Mouse (Mus musculus) liver, embryonic 14.5 days (tissue): ENCODE measurements around the gene Myh9. TPM values are rescaled to one million over a fixed set of nuclear protein-coding genes. Genes with fewer than 3 reads are reported as not detected.

Experiments
- ATAC-seq: fragments of 200-750 bp; cut with Nextera tagmentation; 2 replicates; pipeline ENCODE4 v1.8.0; 2017; ENCODE audit warnings: moderate number of reproducible peaks, mild to moderate bottlenecking, moderate library complexity; ENCODE audit not compliant: insufficient read depth
- DNase-seq, 3 experiments: peaks; one replicate each; pipeline ENCODE4 v3.0.0-alpha.2; 2012 to 2013; ENCODE audit warnings: low read depth in 3 of 3, low spot score in 3 of 3
- H3K27ac ChIP-seq: fragments of 300-500 bp; sonication (generic); 2 replicates; pipeline ENCODE4 v1.5.1; 2014; ENCODE audit warnings: moderate library complexity, mild to moderate bottlenecking, control low read depth, inconsistent platforms
- H3K27me3 ChIP-seq: fragments of 300-500 bp; sonication (generic); 2 replicates; pipeline ENCODE4 v1.6.1; 2014; ENCODE audit warnings: mild to moderate bottlenecking, low read length, moderate library complexity; ENCODE audit not compliant: control insufficient read depth, insufficient read depth
- H3K36me3 ChIP-seq: fragments of 300-500 bp; sonication (generic); replicated peaks from 2 replicates; pipeline ENCODE4 v1.6.1; 2014; ENCODE audit warnings: low read depth; ENCODE audit not compliant: control insufficient read depth, insufficient read depth
- H3K4me1 ChIP-seq, 2 experiments: fragments of 200-500 bp in 1 of 2; fragments of 300-500 bp in 1 of 2; sonication (generic) in 1 of 2; replicated peaks; 2 replicates each; pipeline ENCODE4 v1.6.1; 2012 to 2014; ENCODE audit warnings: antibody characterized with exemption in 1 of 2, inconsistent platforms in 1 of 2, low read length in 1 of 2; ENCODE audit not compliant: control insufficient read depth in 2 of 2, insufficient read depth in 2 of 2
- H3K4me2 ChIP-seq: fragments of 300-500 bp; sonication (generic); 2 replicates; pipeline ENCODE4 v1.6.1; 2014; ENCODE audit warnings: low read depth, mild to moderate bottlenecking, control low read depth, moderate library complexity
- H3K4me3 ChIP-seq, 2 experiments: fragments of 200-500 bp in 1 of 2; fragments of 300-500 bp in 1 of 2; sonication (generic) in 1 of 2; 2 replicates each; pipeline ENCODE4 v1.5.1; 2012 to 2014; ENCODE audit warnings: low read depth in 2 of 2, low read length in 2 of 2, mild to moderate bottlenecking in 2 of 2, control low read depth in 1 of 2, inconsistent platforms in 1 of 2, moderate library complexity in 1 of 2; ENCODE audit not compliant: insufficient read depth in 1 of 2
- H3K9ac ChIP-seq: fragments of 300-500 bp; sonication (generic); replicated peaks from 2 replicates; pipeline ENCODE4 v1.6.1; 2014; ENCODE audit warnings: mild to moderate bottlenecking, control low read depth, moderate library complexity
- H3K9me3 ChIP-seq: fragments of 300-500 bp; sonication (generic); 2 replicates; pipeline ENCODE4 v1.6.1; 2016; ENCODE audit warnings: low read length, mixed read lengths; ENCODE audit not compliant: control insufficient read depth
- CTCF ChIP-seq: IDR thresholded peaks from 2 replicates; pipeline ENCODE4 v1.5.1; 2016; ENCODE audit warnings: antibody characterized with exemption, low read depth, control low read depth
- EP300 ChIP-seq: IDR thresholded peaks from 2 replicates; pipeline ENCODE4 v1.6.1; 2016; ENCODE audit warnings: antibody characterized with exemption, low read depth
- WGBS: fragments of 180-500 bp; shearing (Covaris S2); extraction: QIAGEN DNeasy Blood & Tissue Kit; methylation state at CpG from one replicate; pipeline ENCODE4 v1.1.7; 2014; ENCODE audit not compliant: insufficient replicate concordance; 5-methylcytosine and 5-hydroxymethylcytosine counted together
- polyA plus RNA-seq, 2 experiments: library from polyadenylated mRNA; depleted of rRNA in 1 of 2; stranded (reverse) in 1 of 2; unstranded in 1 of 2; fragments of >200 nt; fragmentation: Nextera tagmentation in 1 of 2; extraction: Ambion mirVana in 1 of 2; gene quantifications; 2 replicates each; pipeline versions ENCODE4 v1.2.1 to v1.2.3; 2012 to 2014

Gene Myh9
- polyA plus RNA-seq, 2 experiments = 21.3 to 21.9 TPM

- Histone ChIP-seq H3K9ac (no peak overlapping the region), H3K36me3 (no peaks in the 10 kb centered on the region), H3K27ac (no peak overlapping the region), H3K4me1 (peaks cover 13 to 27% of the 10 kb centered on the region in 2 experiments), H3K27me3 (no peaks in the 10 kb centered on the region), H3K4me2 (no peak overlapping the region), H3K4me3 (no peak overlapping the region), H3K9me3 (no peaks in the 10 kb centered on the region)
- TF ChIP-seq CTCF (no peak), EP300 (no peak)
- WGBS = 61% methylated on average over 5 of the region's 5 CpGs
- DNase-seq = no peak
- no peak for ATAC-seq
These were observed 44.6 kb upstream of the Myh9 start for GRCm38 (mm10) chr15:77886369-77887092.

- H3K27ac ChIP-seq = no peak overlapping the region
- H3K9ac ChIP-seq = no peak overlapping the region
- H3K36me3 ChIP-seq = no peaks in the 10 kb centered on the region
- TF ChIP-seq EP300 (no peak), CTCF (no peak)
- ATAC-seq (no peak), DNase-seq (no peak)
- no peaks in the 10 kb centered on the region for H3K27me3 ChIP-seq
- H3K4me1 ChIP-seq = peaks cover 16 to 31% of the 10 kb centered on the region in 2 experiments
- no peak overlapping the region for H3K4me2 ChIP-seq
- H3K9me3 ChIP-seq = no peaks in the 10 kb centered on the region
- 51% methylated on average over 4 of the region's 4 CpGs for WGBS
- no peak overlapping the region for H3K4me3 ChIP-seq
These were observed 44.0 kb upstream of the Myh9 start for GRCm38 (mm10) chr15:77885945-77886344.

- WGBS = 55% methylated on average over 6 of the region's 6 CpGs
- H3K4me3 ChIP-seq = no peak overlapping the region
- DNase-seq (no peak), ATAC-seq (no peak)
- no peak overlapping the region for H3K4me2 ChIP-seq
- no peak overlapping the region for H3K9ac ChIP-seq
- no peaks in the 10 kb centered on the region for H3K27me3 ChIP-seq
- TF ChIP-seq CTCF (no peak), EP300 (no peak)
- H3K36me3 ChIP-seq = no peaks in the 10 kb centered on the region
- peaks cover 16 to 31% of the 10 kb centered on the region in 2 experiments for H3K4me1 ChIP-seq
- no peak overlapping the region for H3K27ac ChIP-seq
- no peaks in the 10 kb centered on the region for H3K9me3 ChIP-seq
These were observed 43.2 kb upstream of the Myh9 start for GRCm38 (mm10) chr15:77885159-77885558.

GRCm38 (mm10) chr15:77883697-77884010 is 41.7 kb upstream of the Myh9 start:
- peaks cover 16 to 31% of the 10 kb centered on the region in 2 experiments for H3K4me1 ChIP-seq
- H3K4me2 ChIP-seq = no peak overlapping the region
- TF ChIP-seq EP300 = no peak
- TF ChIP-seq CTCF = no peak
- no peak for DNase-seq
- no peak overlapping the region for H3K27ac ChIP-seq
- no peak overlapping the region for H3K4me3 ChIP-seq
- H3K27me3 ChIP-seq = no peaks in the 10 kb centered on the region
- no peak for ATAC-seq
- no peak overlapping the region for H3K9ac ChIP-seq
- H3K36me3 ChIP-seq = no peaks in the 10 kb centered on the region
- WGBS = 62% methylated on average over 4 of the region's 4 CpGs
- no peaks in the 10 kb centered on the region for H3K9me3 ChIP-seq

- no peak for TF ChIP-seq CTCF
- TF ChIP-seq EP300 = no peak
- ATAC-seq (0 out of 2 replicates have a peak, but pooled peaks have one; percentile 22), DNase-seq (no peak)
- Histone ChIP-seq H3K9ac (no peak overlapping the region), H3K36me3 (no peaks in the 10 kb centered on the region), H3K4me2 (no peak overlapping the region), H3K4me3 (no peak overlapping the region), H3K9me3 (no peaks in the 10 kb centered on the region), H3K27ac (no peak overlapping the region), H3K27me3 (no peaks in the 10 kb centered on the region), H3K4me1 (peaks cover 16 to 31% of the 10 kb centered on the region in 2 experiments)
- WGBS = 31% methylated on average over 15 of the region's 17 CpGs
These were observed 41.1 kb upstream of the Myh9 start for GRCm38 (mm10) chr15:77882797-77883696.
